Mouse (Mus musculus): ENCODE measurements around the gene Incenp. TPM values are rescaled to one million over a fixed set of nuclear protein-coding genes. Genes with fewer than 3 reads are reported as not detected.
"Not testable (repeated sequence)": the region's sequence is repeated elsewhere in the genome, so short reads cannot be mapped to it uniquely, and the experiment has no call there.

The Incenp gene
- polyA plus RNA-seq, 1 experiment = 23.1 TPM

DNA sequence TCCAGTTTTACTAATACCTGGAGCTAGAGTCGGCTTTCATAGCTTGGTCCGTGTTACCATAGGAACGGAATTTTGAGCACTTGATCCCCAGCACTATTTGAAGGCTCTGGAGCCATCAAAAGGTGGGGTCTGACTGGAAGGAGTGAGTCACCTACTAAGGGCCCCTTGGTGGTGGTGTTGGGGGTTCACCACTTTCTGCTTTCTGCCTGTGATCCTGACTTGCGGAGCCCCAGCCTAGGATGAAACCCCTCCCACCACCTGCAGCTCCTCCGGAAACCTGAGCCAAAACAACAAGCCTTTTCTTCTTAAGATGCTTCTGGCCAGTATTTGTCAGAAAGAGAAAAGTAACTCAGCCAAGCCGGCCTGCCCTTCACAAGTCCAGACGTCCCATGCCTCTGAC is 40.5 kb upstream of the Incenp start:
- no peak for TF ChIP-seq CTCF (IDR thresholded peaks at IDR 0.05; ENCODE audit: control insufficient read depth, insufficient read depth, insufficient replicate concordance, low read depth, low read length)
- no peak for TF ChIP-seq POLR2A (IDR thresholded peaks at IDR 0.05; ENCODE audit: control insufficient read depth, low read depth, low read length)
- Histone ChIP-seq H3K4me1 (ENCODE audit: control insufficient read depth, insufficient read depth, low read length) (0 out of 2 replicates have a peak, but pooled peaks cover 3% of the 10 kb centered on the region), H3K27ac (ENCODE audit: control insufficient read depth, insufficient read depth, low read depth, low read length) (no peak overlapping the region), H3K4me3 (ENCODE audit: control insufficient read depth, low read depth, low read length) (no peak overlapping the region), H3K27me3 (ENCODE audit: control insufficient read depth, insufficient read depth, low read length) (no peaks in the 10 kb centered on the region), H3K36me3 (ENCODE audit: control insufficient read depth, insufficient read depth, low read length) (no peaks in the 10 kb centered on the region)

DNA sequence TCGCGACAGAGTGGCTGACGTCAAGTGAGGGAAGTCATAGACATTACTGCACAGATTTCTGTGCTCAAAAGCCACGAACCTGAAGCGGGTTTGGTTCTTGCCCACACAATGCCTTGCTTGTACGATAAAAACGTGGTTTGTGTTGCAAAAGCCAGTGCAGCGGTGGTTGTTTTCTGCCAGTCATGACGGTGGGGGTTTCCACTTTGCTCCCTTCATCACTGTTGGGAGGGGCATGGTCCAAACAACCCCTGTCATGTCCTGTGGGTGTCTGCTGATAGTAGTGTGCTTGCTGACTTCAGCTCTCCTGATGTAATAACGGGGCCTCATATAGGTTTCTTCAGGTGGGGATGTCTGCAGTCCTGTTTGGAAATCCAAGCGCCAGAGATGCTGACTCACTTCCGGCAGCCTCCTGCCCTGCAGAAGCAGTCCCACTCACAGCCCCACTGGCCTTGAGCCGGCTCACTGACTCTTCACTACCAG is 39.5 kb upstream of the Incenp start:
- Histone ChIP-seq H3K27ac (ENCODE audit: control insufficient read depth, insufficient read depth, low read depth, low read length) (no peak overlapping the region), H3K36me3 (ENCODE audit: control insufficient read depth, insufficient read depth, low read length) (no peaks in the 10 kb centered on the region), H3K4me1 (ENCODE audit: control insufficient read depth, insufficient read depth, low read length) (0 out of 2 replicates have a peak, but pooled peaks cover 3% of the 10 kb centered on the region), H3K4me3 (ENCODE audit: control insufficient read depth, low read depth, low read length) (no peak overlapping the region), H3K27me3 (ENCODE audit: control insufficient read depth, insufficient read depth, low read length) (no peaks in the 10 kb centered on the region)
- TF ChIP-seq CTCF (IDR thresholded peaks at IDR 0.05; ENCODE audit: control insufficient read depth, insufficient read depth, insufficient replicate concordance, low read depth, low read length) (no peak), POLR2A (IDR thresholded peaks at IDR 0.05; ENCODE audit: control insufficient read depth, low read depth, low read length) (no peak)

DNA sequence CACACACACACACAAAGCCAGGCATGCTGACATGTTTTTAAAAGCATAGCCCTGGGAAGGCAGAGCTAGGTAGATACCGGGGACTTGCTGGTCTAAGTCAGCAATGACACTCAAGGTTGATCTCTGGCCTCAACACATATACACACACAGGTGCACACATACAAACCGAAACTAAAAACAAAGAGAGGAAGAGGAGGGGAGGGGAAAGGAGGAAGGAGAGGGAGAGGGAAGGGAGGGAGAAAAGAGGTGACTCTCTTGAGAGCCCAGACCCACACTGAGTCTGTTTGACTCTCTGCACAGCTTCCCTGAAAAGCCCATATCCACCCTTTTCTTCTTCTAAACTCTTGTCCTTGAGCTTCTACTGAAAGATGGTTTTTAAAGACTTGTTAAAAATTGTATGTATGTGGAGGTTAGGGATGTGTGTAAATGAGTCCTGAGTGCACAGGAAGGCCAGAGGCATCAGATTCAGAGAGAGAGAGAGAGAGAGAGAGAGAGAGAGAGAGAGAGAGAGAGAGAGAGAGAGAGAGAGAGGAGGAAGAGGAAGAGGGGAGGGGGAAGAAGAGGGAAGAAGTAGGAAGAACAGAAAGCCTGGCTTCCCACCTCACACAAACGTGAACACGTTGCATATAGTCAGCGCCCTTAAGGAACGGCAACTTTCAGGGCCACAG is 38.9 kb upstream of the Incenp start:
- no peak for TF ChIP-seq POLR2A (IDR thresholded peaks at IDR 0.05; ENCODE audit: control insufficient read depth, low read depth, low read length)
- TF ChIP-seq CTCF (IDR thresholded peaks at IDR 0.05; ENCODE audit: control insufficient read depth, insufficient read depth, insufficient replicate concordance, low read depth, low read length) = no peak
- no peaks in the 10 kb centered on the region for H3K27me3 ChIP-seq (ENCODE audit: control insufficient read depth, insufficient read depth, low read length)
- H3K27ac ChIP-seq (ENCODE audit: control insufficient read depth, insufficient read depth, low read depth, low read length) = no peak overlapping the region
- 0 out of 2 replicates have a peak, but pooled peaks cover 3% of the 10 kb centered on the region for H3K4me1 ChIP-seq (ENCODE audit: control insufficient read depth, insufficient read depth, low read length)
- no peaks in the 10 kb centered on the region for H3K36me3 ChIP-seq (ENCODE audit: control insufficient read depth, insufficient read depth, low read length)
- no peak overlapping the region for H3K4me3 ChIP-seq (ENCODE audit: control insufficient read depth, low read depth, low read length)

DNA sequence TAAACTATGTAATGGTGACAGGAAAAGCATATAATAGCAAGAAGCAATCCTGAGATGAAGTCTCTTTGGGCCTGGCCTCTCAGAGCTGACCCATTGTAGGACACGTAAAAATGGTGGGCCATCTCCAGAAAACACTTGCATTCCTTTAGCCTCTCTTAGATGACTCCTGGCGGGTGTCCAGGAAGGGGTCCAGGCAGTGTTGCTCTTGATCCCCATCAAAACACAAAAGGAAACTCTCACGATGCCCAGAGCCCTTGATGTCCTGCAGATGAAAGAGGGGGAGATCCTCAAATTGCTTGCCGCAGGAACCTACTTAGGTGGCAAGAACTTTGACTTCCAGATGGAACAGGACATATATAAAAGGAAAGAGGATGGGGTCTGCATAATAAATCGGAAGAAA is 38.1 kb upstream of the Incenp start:
- Histone ChIP-seq H3K27ac (ENCODE audit: control insufficient read depth, insufficient read depth, low read depth, low read length) (no peak overlapping the region), H3K36me3 (ENCODE audit: control insufficient read depth, insufficient read depth, low read length) (no peaks in the 10 kb centered on the region), H3K27me3 (ENCODE audit: control insufficient read depth, insufficient read depth, low read length) (no peaks in the 10 kb centered on the region), H3K4me3 (ENCODE audit: control insufficient read depth, low read depth, low read length) (no peak overlapping the region), H3K4me1 (ENCODE audit: control insufficient read depth, insufficient read depth, low read length) (0 out of 2 replicates have a peak, but pooled peaks cover 3% of the 10 kb centered on the region)
- no peak for TF ChIP-seq POLR2A (IDR thresholded peaks at IDR 0.05; ENCODE audit: control insufficient read depth, low read depth, low read length)
- TF ChIP-seq CTCF (IDR thresholded peaks at IDR 0.05; ENCODE audit: control insufficient read depth, insufficient read depth, insufficient replicate concordance, low read depth, low read length) = no peak

DNA sequence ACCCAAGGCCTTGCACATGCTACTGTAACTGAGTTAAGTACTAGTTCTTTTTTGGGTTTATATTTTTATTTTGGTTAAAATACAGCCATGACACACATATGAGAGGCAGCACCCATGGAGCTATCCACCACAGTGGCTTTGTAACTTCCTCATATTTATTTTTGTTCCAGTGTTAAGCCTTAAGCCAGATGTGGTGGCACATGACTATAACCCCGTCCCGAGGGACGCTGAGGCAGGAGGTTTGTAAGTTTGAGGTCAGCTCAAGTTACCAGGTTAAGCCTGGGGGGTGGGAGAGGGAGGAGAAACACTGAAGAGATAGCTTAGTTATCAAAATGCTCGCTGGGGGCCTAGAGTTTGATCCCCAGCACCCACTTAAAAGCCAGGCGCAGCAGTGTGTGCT is 37.2 kb upstream of the Incenp start:
- TF ChIP-seq CTCF (IDR thresholded peaks at IDR 0.05; ENCODE audit: control insufficient read depth, insufficient read depth, insufficient replicate concordance, low read depth, low read length) = no peak
- no peak for TF ChIP-seq POLR2A (IDR thresholded peaks at IDR 0.05; ENCODE audit: control insufficient read depth, low read depth, low read length)
- 0 out of 2 replicates have a peak, but pooled peaks cover 3% of the 10 kb centered on the region for H3K4me1 ChIP-seq (ENCODE audit: control insufficient read depth, insufficient read depth, low read length)
- no peaks in the 10 kb centered on the region for H3K36me3 ChIP-seq (ENCODE audit: control insufficient read depth, insufficient read depth, low read length)
- no peaks in the 10 kb centered on the region for H3K27me3 ChIP-seq (ENCODE audit: control insufficient read depth, insufficient read depth, low read length)
- H3K4me3 ChIP-seq (ENCODE audit: control insufficient read depth, low read depth, low read length) = no peak overlapping the region
- H3K27ac ChIP-seq (ENCODE audit: control insufficient read depth, insufficient read depth, low read depth, low read length) = no peak overlapping the region

DNA sequence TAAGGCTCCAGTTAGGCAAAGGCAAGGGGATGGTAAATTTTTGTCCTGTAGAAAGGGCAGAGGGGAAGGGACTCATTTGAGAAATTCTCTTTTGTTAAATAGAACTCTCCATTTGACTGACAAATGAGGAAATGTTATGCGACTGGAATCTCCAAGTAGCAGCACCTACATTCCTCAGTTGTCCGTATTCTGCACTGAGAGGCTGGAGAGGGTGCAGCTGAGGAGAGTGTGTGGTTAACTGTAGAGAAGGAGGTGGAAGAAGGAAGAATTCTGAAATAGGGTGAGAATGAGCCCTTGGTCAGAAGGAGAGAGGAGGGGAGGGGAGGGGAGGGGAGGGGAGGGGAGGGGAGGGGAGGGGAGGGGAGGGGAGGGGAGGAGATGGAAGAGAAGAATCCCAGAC is 34.6 kb upstream of the Incenp start:
- no peak overlapping the region for H3K4me3 ChIP-seq (ENCODE audit: control insufficient read depth, low read depth, low read length)
- no peaks in the 10 kb centered on the region for H3K27me3 ChIP-seq (ENCODE audit: control insufficient read depth, insufficient read depth, low read length)
- 0 out of 2 replicates have a peak, but pooled peaks cover 3% of the 10 kb centered on the region for H3K4me1 ChIP-seq (ENCODE audit: control insufficient read depth, insufficient read depth, low read length)
- TF ChIP-seq CTCF (IDR thresholded peaks at IDR 0.05; ENCODE audit: control insufficient read depth, insufficient read depth, insufficient replicate concordance, low read depth, low read length) = no peak
- TF ChIP-seq POLR2A (IDR thresholded peaks at IDR 0.05; ENCODE audit: control insufficient read depth, low read depth, low read length) = no peak
- no peaks in the 10 kb centered on the region for H3K36me3 ChIP-seq (ENCODE audit: control insufficient read depth, insufficient read depth, low read length)
- no peak overlapping the region for H3K27ac ChIP-seq (ENCODE audit: control insufficient read depth, insufficient read depth, low read depth, low read length)

DNA sequence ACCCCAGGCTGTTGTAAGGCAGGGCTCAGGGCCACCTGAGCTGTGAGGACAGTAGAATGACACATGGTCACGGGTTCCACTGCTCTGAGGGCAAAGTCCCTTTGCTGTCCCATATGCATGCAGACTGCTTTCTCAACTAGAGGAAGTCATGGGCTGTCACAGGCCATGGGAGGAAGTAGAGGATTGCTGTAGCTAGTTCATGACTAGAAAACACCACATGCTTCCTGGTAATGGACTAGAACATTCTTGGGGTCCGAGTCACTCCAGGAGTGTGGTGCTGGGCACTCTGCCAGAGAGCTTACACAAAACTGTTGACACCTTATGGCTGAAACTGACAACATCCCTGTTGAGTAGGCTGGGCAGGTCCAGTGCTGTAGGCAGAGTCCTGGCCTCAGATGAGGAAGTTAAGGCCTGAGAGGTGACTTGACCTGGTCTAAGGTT is 31.8 kb upstream of the Incenp start:
- not testable (repeated sequence) for H3K27ac ChIP-seq (ENCODE audit: control insufficient read depth, insufficient read depth, low read depth, low read length); H3K27me3 ChIP-seq (ENCODE audit: control insufficient read depth, insufficient read depth, low read length); H3K36me3 ChIP-seq (ENCODE audit: control insufficient read depth, insufficient read depth, low read length); H3K4me3 ChIP-seq (ENCODE audit: control insufficient read depth, low read depth, low read length); H3K4me1 ChIP-seq (ENCODE audit: control insufficient read depth, insufficient read depth, low read length)
